Mouse (Mus musculus) olfactory bulb, adult 2 months (tissue): ENCODE data around the gene Wdr45b. TPM values are rescaled to one million over a fixed set of nuclear protein-coding genes. Genes with fewer than 3 reads are reported as not detected.
"Not testable (repeated sequence)": the region's sequence is repeated elsewhere in the genome, so short reads cannot be mapped to it uniquely, and the experiment has no call there.

ENCODE experiments used
- H3K27ac ChIP-seq: fragments of 200-500 bp; 2 replicates; pipeline ENCODE4 v1.5.1; 2012; ENCODE audit warnings: low read depth, low read length; ENCODE audit not compliant: insufficient read depth
- H3K4me1 ChIP-seq: fragments of 200-500 bp; 2 replicates; pipeline ENCODE4 v1.6.1; 2012; ENCODE audit warnings: low read length; ENCODE audit not compliant: control insufficient read depth, insufficient read depth
- H3K4me3 ChIP-seq: fragments of 200-500 bp; 2 replicates; pipeline ENCODE4 v1.5.1; 2012; ENCODE audit warnings: mild to moderate bottlenecking, low read depth, low read length, moderate library complexity; ENCODE audit not compliant: insufficient read depth
- CTCF ChIP-seq: fragments of 200-500 bp; IDR thresholded peaks from 2 replicates; pipeline ENCODE4 v1.5.1; 2012; ENCODE audit warnings: low read depth, mild to moderate bottlenecking, low read length, moderate library complexity; ENCODE audit not compliant: insufficient read depth
- POLR2A ChIP-seq: fragments of 200-500 bp; IDR thresholded peaks from 2 replicates; pipeline ENCODE4 v1.6.1; 2012; ENCODE audit warnings: mild to moderate bottlenecking, low read depth, low read length, moderate library complexity; ENCODE audit not compliant: insufficient read depth
- WGBS: fragments of 180-500 bp; shearing (Covaris S2); methylation state at CpG from one replicate; pipeline ENCODE4 v1.1.7; 2018; 5-methylcytosine and 5-hydroxymethylcytosine counted together
- polyA plus RNA-seq: library from polyadenylated mRNA; stranded (reverse); fragments of >200 nt; gene quantifications from 2 replicates; pipeline ENCODE4 v1.2.4, GENCODE M21; 2012; ENCODE audit warnings: low replicate concordance; ENCODE audit not compliant: missing spikeins, insufficient read depth, insufficient read length

Gene Wdr45b
- polyA plus RNA-seq, 1 experiment = not detected

GRCm38 (mm10) chr11:121340287-121340686, 14.0 kb downstream of the Wdr45b start:
- 88% methylated on average over 1 of the region's 1 CpGs for WGBS
- no peak for TF ChIP-seq CTCF
- TF ChIP-seq POLR2A = no peak
- H3K4me3 ChIP-seq = no peak overlapping the region
- no peaks in the 10 kb centered on the region; the same call in 1 of the 2 replicates for H3K4me1 ChIP-seq
- no peak overlapping the region for H3K27ac ChIP-seq

GRCm38 (mm10) chr11:121339647-121340046, 14.6 kb downstream of the Wdr45b start:
- 100% methylated on average over 1 of the region's 1 CpGs for WGBS
- no peak for TF ChIP-seq CTCF
- TF ChIP-seq POLR2A = no peak
- Histone ChIP-seq H3K4me1 (no peaks in the 10 kb centered on the region; the same call in 1 of the 2 replicates), H3K4me3 (no peak overlapping the region), H3K27ac (no peak overlapping the region)

GRCm38 (mm10) chr11:121331641-121332040, 22.6 kb downstream of the Wdr45b start:
- H3K4me3 ChIP-seq = no peak overlapping the region
- TF ChIP-seq POLR2A (no peak), CTCF (no peak)
- no peak overlapping the region for H3K27ac ChIP-seq
- no peaks in the 10 kb centered on the region for H3K4me1 ChIP-seq
- WGBS = 72% methylated on average over 3 of the region's 3 CpGs

GRCm38 (mm10) chr11:121328619-121329018, 25.6 kb downstream of the Wdr45b start:
- no peak overlapping the region for H3K27ac ChIP-seq
- no peaks in the 10 kb centered on the region for H3K4me1 ChIP-seq
- no peak for TF ChIP-seq CTCF
- no peak overlapping the region for H3K4me3 ChIP-seq

GRCm38 (mm10) chr11:121328206-121328605, 26.0 kb downstream of the Wdr45b start:
- 98% methylated on average over 9 of the region's 9 CpGs for WGBS
- no peaks in the 10 kb centered on the region for H3K4me1 ChIP-seq
- TF ChIP-seq POLR2A (no peak), CTCF (no peak)
- H3K4me3 ChIP-seq = no peak overlapping the region
- H3K27ac ChIP-seq = no peak overlapping the region

GRCm38 (mm10) chr11:121326681-121327080, 27.6 kb downstream of the Wdr45b start:
- WGBS = 98% methylated on average over 5 of the region's 5 CpGs
- TF ChIP-seq POLR2A = no peak
- TF ChIP-seq CTCF = no peak
- H3K27ac ChIP-seq = no peak overlapping the region
- H3K4me3 ChIP-seq = no peak overlapping the region
- H3K4me1 ChIP-seq = no peaks in the 10 kb centered on the region

GRCm38 (mm10) chr11:121326034-121326433, 28.2 kb downstream of the Wdr45b start:
- H3K4me3 ChIP-seq = no peak overlapping the region
- H3K27ac ChIP-seq = no peak overlapping the region
- no peaks in the 10 kb centered on the region for H3K4me1 ChIP-seq
- 80% methylated on average over 1 of the region's 1 CpGs for WGBS
- TF ChIP-seq CTCF = no peak
- no peak for TF ChIP-seq POLR2A

GRCm38 (mm10) chr11:121307712-121308111, 46.5 kb downstream of the Wdr45b start:
- not testable (repeated sequence) for H3K4me3 ChIP-seq, H3K4me1 ChIP-seq, H3K27ac ChIP-seq
- 92% methylated on average over 6 of the region's 6 CpGs for WGBS

- 0 out of 2 replicates have a peak, but pooled peaks cover 2% of the 10 kb centered on the region for H3K4me1 ChIP-seq
- TF ChIP-seq CTCF (no peak), POLR2A (no peak)
- H3K4me3 ChIP-seq = no peak overlapping the region
- no peak overlapping the region for H3K27ac ChIP-seq
- 96% methylated on average over 8 of the region's 8 CpGs for WGBS
Observed at GRCm38 (mm10) chr11:121306608-121307007, 47.6 kb downstream of the Wdr45b start.

GRCm38 (mm10) chr11:121305371-121305770, 48.9 kb downstream of the Wdr45b start:
- 0 out of 2 replicates have a peak, but pooled peaks cover 2% of the 10 kb centered on the region for H3K4me1 ChIP-seq
- 83% methylated on average over 6 of the region's 6 CpGs for whole genome bisulfite sequencing
- H3K27ac ChIP-seq = no peak overlapping the region
- no peak for TF ChIP-seq CTCF
- no peak for TF ChIP-seq POLR2A
- no peak overlapping the region for H3K4me3 ChIP-seq
